17 mouse cellular contexts compared by ENCODE assay signal in the genomic region with DNA sequence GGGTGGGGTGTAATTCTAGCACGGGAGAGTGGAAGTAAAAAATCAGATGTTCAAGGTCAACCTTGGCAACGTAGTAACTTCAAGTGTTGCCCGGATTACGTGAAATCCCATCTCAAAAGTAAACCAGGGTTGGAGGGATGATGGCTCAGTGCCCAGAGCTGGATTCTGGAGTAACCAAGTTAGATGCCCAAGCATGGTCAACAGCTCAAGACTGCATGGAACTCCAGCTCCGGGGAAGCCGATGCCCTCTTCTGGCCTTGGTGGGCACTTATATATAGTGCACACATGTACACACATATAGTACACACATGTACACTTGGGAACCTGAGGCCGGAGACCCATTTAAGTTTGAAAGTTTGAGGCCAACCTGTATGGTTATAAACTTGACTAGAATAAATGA. TPM values are rescaled to one million over a fixed set of nuclear protein-coding genes. Genes with fewer than 3 reads are reported as not detected.
DNase-seq lines count a peak whose midpoint lies in the region; ATAC-seq and TF ChIP-seq lines count a peak whose summit lies in the region.
"Had no signal": no experiment of that assay in that cellular context is flagged by ENCODE, and none has a peak within 500 bp of the region (broad histone marks: within the 10 kb centered on the region; RNA-seq: fewer than 3 reads in every experiment).

No protein-coding gene starts in this region.

- no peaks in the 10 kb centered on the region for H3K9me3 ChIP-seq in heart, postnatal 0 days (replicated peaks; ENCODE audit: control insufficient read depth, low read length)
- H3K9me3 ChIP-seq in limb, embryonic 10.5 days (replicated peaks), result no peaks in the 10 kb centered on the region
- H3K9me3 ChIP-seq: hindbrain, embryonic 15.5 days had no signal

- H3K36me3 ChIP-seq in heart, postnatal 0 days (replicated peaks; ENCODE audit: control insufficient read depth, insufficient read depth, low read length), result peaks cover 3% of the 10 kb centered on the region; the same call in 1 of the 2 replicates
- no peaks in the 10 kb centered on the region for H3K36me3 ChIP-seq in testis, adult 2 months (ENCODE audit: control insufficient read depth, insufficient read depth, low read length)
- H3K36me3 ChIP-seq in limb, embryonic 10.5 days, result peaks cover 36% of the 10 kb centered on the region
- H3K36me3 ChIP-seq: hindbrain, embryonic 15.5 days had no signal

- TF ChIP-seq EP300 in heart, postnatal 0 days (IDR thresholded peaks at IDR 0.05; ENCODE audit: low read depth), result no peak

- DNase-seq in heart, postnatal 0 days (ENCODE audit: low spot score), result no peak
- DNase-seq in heart, adult 18-20 months, result no peak
- no peak for DNase-seq in testis, postnatal 14 days (ENCODE audit: low spot score)
- DNase-seq in limb, embryonic 10.5 days (ENCODE audit: low spot score), result no peak
- DNase-seq in testis, postnatal 10 days (ENCODE audit: low spot score), result peak; percentile 71
- DNase-seq in layer of hippocampus, postnatal 25 days (ENCODE audit: extremely low spot score in 1 of 2, low spot score in 1 of 2), result no peak
- DNase-seq: forebrain, postnatal 0 days; gastrocnemius, postnatal 10 days; heart, postnatal 10 days; left cerebral cortex, postnatal 4 days; thymus, postnatal 25 days had no signal

- no peaks in the 10 kb centered on the region for H3K27me3 ChIP-seq in heart, postnatal 0 days (ENCODE audit: control insufficient read depth, insufficient read depth, low read length)
- H3K27me3 ChIP-seq in testis, adult 2 months (ENCODE audit: control insufficient read depth, insufficient read depth, low read length), result no peaks in the 10 kb centered on the region
- no peaks in the 10 kb centered on the region for H3K27me3 ChIP-seq in limb, embryonic 10.5 days (ENCODE audit: low read depth, poor library complexity, severe bottlenecking)
- H3K27me3 ChIP-seq: hindbrain, embryonic 15.5 days; Patski had no signal

- no peak overlapping the region for H3K9ac ChIP-seq in heart, postnatal 0 days (replicated peaks; ENCODE audit: low read depth, low read length)
- H3K9ac ChIP-seq: forebrain, postnatal 0 days; hindbrain, embryonic 15.5 days had no signal

- H3K4me2 ChIP-seq in heart, postnatal 0 days (ENCODE audit: low read depth, low read length), result no peak overlapping the region

- no peak overlapping the region for H3K4me3 ChIP-seq in heart, postnatal 0 days (ENCODE audit: low read depth, low read length)
- no peak overlapping the region for H3K4me3 ChIP-seq in testis, adult 2 months (ENCODE audit: control insufficient read depth, low read depth, low read length)
- peak overlapping the region; percentile 83; the same call in 1 of the 2 replicates for H3K4me3 ChIP-seq in limb, embryonic 10.5 days
- H3K4me3 ChIP-seq: hindbrain, embryonic 15.5 days had no signal

- H3K27ac ChIP-seq in heart, postnatal 0 days (ENCODE audit: low read depth), result no peak overlapping the region
- peak overlapping the region; percentile 5; the same call in 1 of the 2 replicates for H3K27ac ChIP-seq in testis, adult 2 months (ENCODE audit: control insufficient read depth, insufficient read depth, low read depth, low read length)
- H3K27ac ChIP-seq in limb, embryonic 10.5 days, result no peak overlapping the region
- H3K27ac ChIP-seq: hindbrain, embryonic 15.5 days had no signal

- 0 out of 2 replicates have a peak, but pooled peaks have one; percentile 3 for TF ChIP-seq CTCF in heart, postnatal 0 days (IDR thresholded peaks at IDR 0.05; ENCODE audit: low read depth)
- TF ChIP-seq CTCF in testis, adult 2 months (IDR thresholded peaks at IDR 0.05; ENCODE audit: control insufficient read depth, insufficient read depth, insufficient replicate concordance, low read depth, low read length), result no peak

- ATAC-seq in heart, postnatal 0 days (ENCODE audit: insufficient read depth, low read depth), result no peak
- no peak for ATAC-seq in granulocyte monocyte progenitor cell, adult 5-6 weeks (replicated peaks; ENCODE audit: poor library complexity, severe bottlenecking)
- ATAC-seq: forebrain, postnatal 0 days; Patski had no signal

- H3K4me1 ChIP-seq in heart, postnatal 0 days (ENCODE audit: control insufficient read depth, insufficient read depth), result peaks cover 33% of the 10 kb centered on the region
- peaks cover 16% of the 10 kb centered on the region for H3K4me1 ChIP-seq in testis, adult 2 months (ENCODE audit: control insufficient read depth, insufficient read depth, low read length)
- peaks cover 24% of the 10 kb centered on the region for H3K4me1 ChIP-seq in limb, embryonic 10.5 days

- 91% methylated on average over 7 of the region's 7 CpGs for WGBS in heart, postnatal 0 days
- 94% methylated on average over 7 of the region's 7 CpGs for WGBS in limb, embryonic 10.5 days

- TF ChIP-seq POLR2A in testis, adult 2 months (IDR thresholded peaks at IDR 0.05; ENCODE audit: control insufficient read depth, low read depth, low read length), result no peak

RNA-seq across cellular contexts. Expression of a gene that starts 2.2 kb away (rescaled TPM):
- total RNA-seq in heart, postnatal 0 days (2014; rRNA removed; ENCODE audit: low replicate concordance), result 19.9 and 20.2 TPM in 2 replicates
- polyA plus RNA-seq in heart, postnatal 0 days (2015; fragmentation: Nextera tagmentation; extraction: Ambion mirVana), result 13.2 and 14.0 TPM in 2 replicates
- total RNA-seq in heart, adult 18-20 months (2021), result 1 to 10 TPM; 6.2 TPM
- polyA plus RNA-seq in testis, adult 2 months (2012; rRNA removed), result 8.7 and 9.4 TPM in 2 replicates
- polyA plus RNA-seq in limb, embryonic 10.5 days (2016; fragmentation: Nextera tagmentation; extraction: Ambion mirVana), result 53.4 and 71.0 TPM in 2 replicates
- 12.2 and 13.9 TPM in 2 replicates for total RNA-seq in granulocyte monocyte progenitor cell, adult 5-6 weeks (2014; fragmentation: Nextera tagmentation)
- 2.4 TPM in 2 replicates for total RNA-seq in granulocyte monocyte progenitor cell, adult 5-6 weeks (2017)
- 10 to 100 TPM in 1 of 2 experiments, 1 to 10 TPM in 1; 7.0 to 12.5 TPM for total RNA-seq in layer of hippocampus, postnatal 25 days (2021)

RNA-seq across cellular contexts. Expression of a gene that starts 28.0 kb away (rescaled TPM):
- total RNA-seq in heart, postnatal 0 days (2014; rRNA removed; ENCODE audit: low replicate concordance), result 165 and 170 TPM in 2 replicates
- polyA plus RNA-seq in heart, postnatal 0 days (2015; fragmentation: Nextera tagmentation; extraction: Ambion mirVana), result 165 and 170 TPM in 2 replicates
- 10 to 100 TPM; 75.2 to 84.3 TPM for total RNA-seq in heart, adult 18-20 months (2021)
- 4.8 and 6.3 TPM in 2 replicates for polyA plus RNA-seq in testis, adult 2 months (2012; rRNA removed)
- 132 and 145 TPM in 2 replicates for polyA plus RNA-seq in limb, embryonic 10.5 days (2016; fragmentation: Nextera tagmentation; extraction: Ambion mirVana)
- total RNA-seq in granulocyte monocyte progenitor cell, adult 5-6 weeks (2014; fragmentation: Nextera tagmentation), result not detected in 2 replicates
- not detected in 2 replicates for total RNA-seq in granulocyte monocyte progenitor cell, adult 5-6 weeks (2017)
- total RNA-seq in layer of hippocampus, postnatal 25 days (2021), result 10 to 100 TPM; 25.8 to 26.2 TPM
- total RNA-seq: megakaryocyte-erythroid progenitor cell, adult 5-6 weeks had no signal

RNA-seq across cellular contexts. Expression of a gene that starts 34.5 kb away (rescaled TPM):
- 0.77 and 1.1 TPM in 2 replicates for total RNA-seq in heart, postnatal 0 days (2014; rRNA removed; ENCODE audit: low replicate concordance)
- 1.1 TPM in 2 replicates for polyA plus RNA-seq in heart, postnatal 0 days (2015; fragmentation: Nextera tagmentation; extraction: Ambion mirVana)
- total RNA-seq in heart, adult 18-20 months (2021), result 1 to 10 TPM; 1.4 to 1.5 TPM
- polyA plus RNA-seq in testis, adult 2 months (2012; rRNA removed), result 9.1 and 12.6 TPM in 2 replicates
- 0.18 and 0.20 TPM in 2 replicates for polyA plus RNA-seq in limb, embryonic 10.5 days (2016; fragmentation: Nextera tagmentation; extraction: Ambion mirVana)
- not detected in 2 replicates for total RNA-seq in granulocyte monocyte progenitor cell, adult 5-6 weeks (2014; fragmentation: Nextera tagmentation)
- not detected in 2 replicates for total RNA-seq in granulocyte monocyte progenitor cell, adult 5-6 weeks (2017)
- not detected for total RNA-seq in layer of hippocampus, postnatal 25 days (2021)
- total RNA-seq: megakaryocyte-erythroid progenitor cell, adult 5-6 weeks had no signal
- polyA plus RNA-seq: hindbrain, embryonic 15.5 days; neural tube, embryonic 14.5 days had no signal

RNA-seq across cellular contexts. Expression of a gene that starts 35.3 kb away (rescaled TPM):
- total RNA-seq in heart, postnatal 0 days (2014; rRNA removed; ENCODE audit: low replicate concordance), result 49.4 and 84.0 TPM in 2 replicates
- polyA plus RNA-seq in heart, postnatal 0 days (2015; fragmentation: Nextera tagmentation; extraction: Ambion mirVana), result 59.0 and 67.8 TPM in 2 replicates
- 10 to 100 TPM; 20.5 to 21.1 TPM for total RNA-seq in heart, adult 18-20 months (2021)
- polyA plus RNA-seq in testis, adult 2 months (2012; rRNA removed), result 178 and 205 TPM in 2 replicates
- polyA plus RNA-seq in limb, embryonic 10.5 days (2016; fragmentation: Nextera tagmentation; extraction: Ambion mirVana), result 2.5 and 3.2 TPM in 2 replicates
- total RNA-seq in granulocyte monocyte progenitor cell, adult 5-6 weeks (2014; fragmentation: Nextera tagmentation), result not detected in 2 replicates
- not detected in 2 replicates for total RNA-seq in granulocyte monocyte progenitor cell, adult 5-6 weeks (2017)
- under 1 TPM; 0.63 to 0.79 TPM for total RNA-seq in layer of hippocampus, postnatal 25 days (2021)
- total RNA-seq: megakaryocyte-erythroid progenitor cell, adult 5-6 weeks had no signal

RNA-seq across cellular contexts. Expression of a gene that starts 47.7 kb away (rescaled TPM):
- 11.6 and 14.2 TPM in 2 replicates for total RNA-seq in heart, postnatal 0 days (2014; rRNA removed; ENCODE audit: low replicate concordance)
- 22.0 and 23.7 TPM in 2 replicates for polyA plus RNA-seq in heart, postnatal 0 days (2015; fragmentation: Nextera tagmentation; extraction: Ambion mirVana)
- total RNA-seq in heart, adult 18-20 months (2021), result 10 to 100 TPM; 16.5 to 20.4 TPM
- polyA plus RNA-seq in testis, adult 2 months (2012; rRNA removed), result 16.4 TPM in 2 replicates
- 25.8 and 31.0 TPM in 2 replicates for polyA plus RNA-seq in limb, embryonic 10.5 days (2016; fragmentation: Nextera tagmentation; extraction: Ambion mirVana)
- total RNA-seq in granulocyte monocyte progenitor cell, adult 5-6 weeks (2014; fragmentation: Nextera tagmentation), result 19.7 and 27.5 TPM in 2 replicates
- 18.4 and 30.3 TPM in 2 replicates for total RNA-seq in granulocyte monocyte progenitor cell, adult 5-6 weeks (2017)
- total RNA-seq in layer of hippocampus, postnatal 25 days (2021), result 10 to 100 TPM; 36.1 to 43.6 TPM

Comparison
In these comparisons a context has a peak if more than half of its experiments do, and no peak if none do; other contexts are left out.
1. RNA of a gene that starts 28.0 kb away (total RNA-seq): 165 to 170 TPM in heart, postnatal 0 days, 75.2 to 84.3 TPM in heart, adult 18-20 months and 25.8 to 26.2 TPM in layer of hippocampus, postnatal 25 days; not detected in granulocyte monocyte progenitor cell, adult 5-6 weeks; every median in the first group is over 10 times any median in the second.